Mouse (Mus musculus) lung, embryonic 16.5 days (tissue): ENCODE data around the gene Wfdc15a. TPM values are rescaled to one million over a fixed set of nuclear protein-coding genes. Genes with fewer than 3 reads are reported as not detected.

ENCODE experiments used
- ATAC-seq: fragments of 200-750 bp; cut with Nextera tagmentation; 2 replicates; pipeline ENCODE4 v1.8.0; 2017; ENCODE audit warnings: low read depth, mild to moderate bottlenecking, moderate library complexity
- H3K27ac ChIP-seq: fragments of 300-500 bp; sonication (generic); 2 replicates; pipeline ENCODE4 v1.5.1; 2014; ENCODE audit warnings: mild to moderate bottlenecking, control low read depth, low read length
- H3K27me3 ChIP-seq: fragments of 300-500 bp; sonication (generic); 2 replicates; pipeline ENCODE4 v1.6.1; 2014; ENCODE audit warnings: low read depth, low read length, mixed read lengths; ENCODE audit not compliant: control insufficient read depth, insufficient read depth
- H3K36me3 ChIP-seq: fragments of 300-500 bp; sonication (generic); 2 replicates; pipeline ENCODE4 v1.6.1; 2014; ENCODE audit warnings: low read length; ENCODE audit not compliant: control insufficient read depth, insufficient read depth
- H3K4me1 ChIP-seq: fragments of 300-500 bp; sonication (generic); replicated peaks from 2 replicates; pipeline ENCODE4 v1.6.1; 2014; ENCODE audit warnings: low read length, mixed read lengths; ENCODE audit not compliant: control insufficient read depth, insufficient read depth
- H3K4me2 ChIP-seq: fragments of 300-500 bp; sonication (generic); 2 replicates; pipeline ENCODE4 v1.6.1; 2014; ENCODE audit warnings: low read depth, low read length, control low read depth
- H3K4me3 ChIP-seq: fragments of 300-500 bp; sonication (generic); 2 replicates; pipeline ENCODE4 v1.5.1; 2014; ENCODE audit warnings: mild to moderate bottlenecking, low read length, control low read depth
- H3K9ac ChIP-seq: fragments of 300-500 bp; sonication (generic); 2 replicates; pipeline ENCODE4 v1.6.1; 2014; ENCODE audit warnings: low read length, control low read depth
- H3K9me3 ChIP-seq: fragments of 300-500 bp; sonication (generic); 2 replicates; pipeline ENCODE4 v1.6.1; 2016; ENCODE audit warnings: low read length; ENCODE audit not compliant: control insufficient read depth
- WGBS: fragments of 180-500 bp; shearing (Covaris S2); extraction: QIAGEN DNeasy Blood & Tissue Kit; methylation state at CpG from one replicate; pipeline ENCODE4 v1.1.7; 2014; 5-methylcytosine and 5-hydroxymethylcytosine counted together
- polyA plus RNA-seq: library from polyadenylated mRNA; unstranded; fragments of >200 nt; fragmentation: Nextera tagmentation; extraction: Ambion mirVana; gene quantifications from 2 replicates; pipeline ENCODE4 v1.2.1, GENCODE M21; 2015

Gene Wfdc15a
- polyA plus RNA-seq, 1 experiment from 2014 or later: not detected

DNA sequence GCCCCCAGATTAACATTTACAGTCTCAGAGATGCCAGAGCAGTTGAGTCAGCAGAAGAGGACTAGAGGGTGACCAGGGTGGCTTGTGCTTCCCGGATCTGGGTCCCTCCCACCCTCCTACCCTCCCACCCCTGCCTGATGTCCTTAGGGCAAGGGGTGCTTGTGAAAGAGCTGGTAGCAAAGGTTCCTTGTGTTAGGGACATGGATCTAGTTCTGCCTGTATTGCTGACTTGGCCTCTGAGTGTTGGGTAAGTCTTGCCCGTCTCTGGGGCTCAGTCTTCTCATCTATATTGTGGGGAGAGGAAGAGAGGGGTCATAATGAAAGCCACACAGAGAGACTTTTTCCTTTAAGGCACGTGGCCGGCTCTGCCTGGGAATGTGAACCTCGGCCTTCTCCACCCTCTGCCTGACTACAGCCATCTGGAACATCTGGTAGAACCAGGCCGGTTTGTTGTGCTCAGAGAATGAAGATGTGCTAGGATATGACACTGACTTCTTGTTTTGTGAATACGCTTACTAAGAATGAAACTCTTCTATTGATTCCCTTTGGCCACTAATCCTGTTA lies 17.2 kb downstream of the Wfdc15a start, which contains the start of gene Wfdc5:
Gene Wfdc5, minus strand, starts transcription at position 51 of the 564 bp plus-strand sequence.
- WGBS: 66% methylated on average over 7 of the region's 7 CpGs
- no peak for ATAC-seq
- H3K36me3 ChIP-seq: no peaks in the 10 kb centered on the region

DNA sequence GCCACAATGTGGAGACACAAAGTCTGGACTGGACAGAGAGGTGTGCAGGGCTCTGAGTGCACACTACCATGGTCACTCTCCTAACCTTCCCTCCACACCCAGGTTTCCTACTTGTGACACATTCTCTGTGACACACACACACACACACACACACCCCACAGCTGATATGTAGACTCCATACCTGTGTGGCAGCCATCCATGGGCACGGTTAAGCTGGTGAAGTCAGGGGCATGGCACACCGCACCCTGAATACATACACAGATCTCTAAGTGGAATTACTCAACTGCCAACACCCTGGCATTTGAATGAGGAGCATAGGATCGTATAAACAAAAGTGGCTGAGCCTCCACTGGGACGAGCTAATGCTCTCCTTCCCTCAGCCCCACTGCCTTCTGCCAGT lies 19.2 kb downstream of the Wfdc15a start:
- WGBS: 49% methylated on average over 4 of the region's 4 CpGs

More for the DNA sequence above, 17.2 kb downstream of the Wfdc15a start, which contains the start of gene Wfdc5:
- no peaks in the 10 kb centered on the region for H3K4me1 ChIP-seq
- H3K4me3 ChIP-seq: no peak within 1 kb of the TSS
- no peaks in the 10 kb centered on the region for H3K9me3 ChIP-seq
- H3K27me3 ChIP-seq: no peaks in the 10 kb centered on the region
- H3K4me2 ChIP-seq: no peak within 1 kb of the TSS
- H3K9ac ChIP-seq: no peak within 1 kb of the TSS
- H3K27ac ChIP-seq: no peak within 1 kb of the TSS

DNA sequence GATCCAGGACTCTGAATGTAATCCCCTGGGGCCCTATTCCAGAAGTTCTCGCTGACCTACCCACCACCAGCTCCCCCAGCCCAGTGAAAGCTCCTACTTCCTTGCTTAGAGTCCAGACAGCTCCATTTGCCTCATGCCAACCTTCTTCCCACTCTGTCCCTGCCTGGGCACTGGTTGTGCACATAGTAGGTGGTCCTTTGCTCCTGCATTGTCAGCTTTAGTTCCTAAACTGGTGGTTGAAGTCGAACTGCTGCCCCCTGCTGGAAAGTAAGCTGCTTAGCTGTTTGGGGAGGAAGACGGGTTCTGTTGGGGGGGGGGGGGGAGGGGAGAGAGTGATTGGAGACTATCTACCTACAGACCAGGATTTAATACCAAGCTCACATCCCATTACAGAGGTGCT lies 19.8 kb downstream of the Wfdc15a start:
- Histone ChIP-seq H3K36me3 (no peaks in the 10 kb centered on the region), H3K9ac (no peak overlapping the region), H3K4me3 (no peak overlapping the region), H3K9me3 (no peaks in the 10 kb centered on the region), H3K4me1 (no peaks in the 10 kb centered on the region), H3K27me3 (no peaks in the 10 kb centered on the region), H3K27ac (no peak overlapping the region), H3K4me2 (no peak overlapping the region)
- ATAC-seq: no peak
- WGBS: 37% methylated on average over 3 of the region's 3 CpGs

More for the DNA sequence above, 19.2 kb downstream of the Wfdc15a start:
- H3K27me3 ChIP-seq: no peaks in the 10 kb centered on the region
- H3K4me2 ChIP-seq: no peak overlapping the region
- no peaks in the 10 kb centered on the region for H3K36me3 ChIP-seq
- no peak overlapping the region for H3K9ac ChIP-seq
- no peak overlapping the region for H3K4me3 ChIP-seq
- H3K9me3 ChIP-seq: no peaks in the 10 kb centered on the region
- H3K27ac ChIP-seq: no peak overlapping the region
- H3K4me1 ChIP-seq: no peaks in the 10 kb centered on the region
- ATAC-seq: peak; percentile 29; the same call in 1 of the 2 replicates

DNA sequence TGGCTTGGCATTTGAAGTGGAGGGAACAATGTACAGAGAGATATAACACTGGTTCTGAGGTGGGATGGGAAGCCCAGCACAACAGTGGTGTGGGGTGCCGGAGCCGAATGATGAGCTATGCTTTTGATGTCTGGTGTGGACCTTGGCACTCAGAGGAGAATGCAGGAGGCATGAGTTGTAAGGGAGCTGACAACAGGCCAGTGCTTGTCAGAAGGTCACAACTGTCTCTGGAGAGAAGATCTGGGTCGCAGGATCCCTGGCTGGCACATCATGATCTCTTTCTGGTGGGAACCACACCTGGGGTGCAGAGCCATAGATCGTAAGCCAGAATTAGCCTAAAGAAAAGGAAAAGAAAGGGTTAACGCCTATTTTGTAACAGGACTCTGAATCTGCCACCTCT lies 22.1 kb downstream of the Wfdc15a start:
- H3K4me1 ChIP-seq: no peaks in the 10 kb centered on the region; the same call in 1 of the 2 replicates
- H3K9ac ChIP-seq: no peak overlapping the region
- no peaks in the 10 kb centered on the region for H3K27me3 ChIP-seq
- H3K9me3 ChIP-seq: no peaks in the 10 kb centered on the region
- H3K36me3 ChIP-seq: no peaks in the 10 kb centered on the region
- H3K4me3 ChIP-seq: no peak overlapping the region
- H3K27ac ChIP-seq: no peak overlapping the region
- no peak for ATAC-seq
- no peak overlapping the region for H3K4me2 ChIP-seq
- WGBS: 70% methylated on average over 5 of the region's 5 CpGs

DNA sequence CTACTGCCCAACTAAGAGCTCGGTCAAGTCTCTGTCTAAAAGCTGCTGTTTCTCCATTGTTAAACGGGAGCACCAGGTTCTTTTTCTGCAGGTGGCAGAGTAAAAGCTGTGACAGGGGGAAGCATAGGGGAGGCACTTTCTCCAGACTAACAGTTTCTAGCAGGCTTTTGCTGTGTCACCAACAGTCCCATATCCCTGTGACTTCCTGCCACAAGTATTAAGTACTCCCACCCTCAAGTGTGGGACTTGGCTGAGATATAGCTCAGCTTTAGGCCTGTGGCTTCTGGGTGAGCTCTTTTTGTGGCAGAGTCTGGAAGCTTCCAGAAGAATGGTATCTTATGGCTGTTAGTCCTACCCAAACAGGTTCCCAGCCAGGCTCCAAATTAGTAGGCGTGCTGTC lies 24.1 kb downstream of the Wfdc15a start:
- no peaks in the 10 kb centered on the region for H3K36me3 ChIP-seq
- peaks cover 11% of the 10 kb centered on the region for H3K27me3 ChIP-seq
- H3K4me3 ChIP-seq: no peak overlapping the region
- H3K9ac ChIP-seq: no peak overlapping the region
- ATAC-seq: no peak
- no peaks in the 10 kb centered on the region for H3K9me3 ChIP-seq
- 68% methylated on average over 3 of the region's 3 CpGs for WGBS
- peaks cover 3% of the 10 kb centered on the region for H3K4me1 ChIP-seq
- no peak overlapping the region for H3K4me2 ChIP-seq
- H3K27ac ChIP-seq: no peak overlapping the region

DNA sequence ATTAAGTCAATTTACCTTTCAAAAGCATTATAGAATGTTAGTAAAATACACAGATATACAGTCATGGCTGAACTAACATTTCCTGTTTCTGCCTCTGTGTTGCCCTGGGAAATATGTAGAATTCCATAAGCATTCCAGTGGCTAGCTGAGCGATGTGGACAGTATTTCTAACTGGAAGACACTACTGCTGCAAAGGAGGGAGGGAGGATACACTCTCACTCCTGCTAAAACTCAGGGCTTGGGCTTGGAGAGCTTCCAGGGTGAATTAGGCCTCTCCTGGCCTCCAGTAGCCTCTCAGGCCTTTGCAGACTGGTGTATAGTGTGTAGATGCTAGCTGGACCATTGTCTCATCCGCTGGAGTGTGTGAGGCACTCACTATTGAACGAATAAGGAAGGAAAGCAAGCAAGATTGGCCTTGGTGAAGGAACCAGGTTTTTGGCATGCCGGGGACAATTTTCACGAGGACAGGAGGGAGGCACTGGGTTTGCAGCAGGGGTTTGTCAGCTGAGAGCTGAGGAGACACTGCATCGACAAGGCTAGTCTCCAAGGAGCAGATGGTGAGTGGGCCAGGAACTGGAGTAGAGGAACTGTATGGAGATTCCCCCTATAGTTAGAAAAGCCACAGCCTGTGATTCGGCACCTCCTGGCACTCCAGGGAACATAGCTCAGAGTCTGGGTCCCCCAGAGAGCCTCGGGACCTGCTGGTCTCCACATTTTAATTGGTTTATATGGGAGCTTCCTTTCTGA lies 25.1 kb downstream of the Wfdc15a start:
- Histone ChIP-seq H3K27ac (no peak overlapping the region), H3K4me1 (peaks cover 5% of the 10 kb centered on the region), H3K9me3 (no peaks in the 10 kb centered on the region), H3K4me2 (no peak overlapping the region), H3K36me3 (no peaks in the 10 kb centered on the region), H3K4me3 (no peak overlapping the region), H3K27me3 (peaks cover 21% of the 10 kb centered on the region), H3K9ac (no peak overlapping the region)
- WGBS: 63% methylated on average over 8 of the region's 8 CpGs
- no peak for ATAC-seq

DNA sequence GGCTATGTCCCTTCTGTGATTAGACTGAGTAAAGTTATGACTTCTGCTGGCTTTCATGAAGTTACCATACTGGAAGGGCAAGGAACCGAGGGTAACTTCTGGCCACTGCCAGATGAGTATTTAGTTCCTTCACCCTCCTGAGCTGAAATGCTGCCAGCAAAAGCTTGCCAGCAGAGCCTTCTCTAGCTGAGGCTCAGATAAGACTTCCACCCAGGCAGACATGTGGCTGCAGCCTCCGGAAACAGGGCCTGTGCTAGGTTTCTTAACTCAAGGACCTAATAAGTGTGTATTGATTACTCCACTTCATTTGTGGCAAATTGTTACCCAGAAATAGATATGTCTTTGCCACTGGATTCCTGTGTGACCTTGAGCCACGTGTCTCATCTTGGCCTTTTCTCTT lies 26.5 kb downstream of the Wfdc15a start:
- Histone ChIP-seq H3K9ac (no peak overlapping the region), H3K27me3 (peaks cover 35% of the 10 kb centered on the region), H3K4me1 (peaks cover 7% of the 10 kb centered on the region), H3K4me2 (no peak overlapping the region), H3K4me3 (no peak overlapping the region), H3K27ac (no peak overlapping the region), H3K9me3 (no peaks in the 10 kb centered on the region), H3K36me3 (no peaks in the 10 kb centered on the region)
- ATAC-seq: no peak
- 48% methylated on average over 3 of the region's 3 CpGs for WGBS

DNA sequence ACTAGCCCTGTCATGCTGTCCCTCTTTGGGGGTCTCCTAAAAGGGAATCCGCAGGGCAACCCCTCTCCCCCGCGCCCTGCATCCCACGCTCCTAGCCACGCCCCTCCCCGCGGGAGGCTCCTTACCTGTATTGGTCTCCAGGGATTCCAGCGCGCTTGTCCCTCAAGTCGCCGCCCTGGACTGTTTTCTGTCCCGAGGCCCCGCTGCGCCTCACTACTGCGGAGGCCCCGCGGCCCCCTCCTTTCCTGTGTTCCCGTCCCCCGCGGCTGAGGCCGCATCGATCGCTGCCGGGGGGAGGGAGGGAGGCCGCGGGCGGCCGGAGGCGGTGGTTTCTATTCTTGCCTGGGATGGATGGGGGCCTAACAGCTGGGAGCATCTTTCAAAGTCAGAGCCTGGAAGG lies 29.0 kb downstream of the Wfdc15a start, which contains the start of gene Kcns1:
Gene Kcns1, minus strand, starts transcription at position 212 of the 400 bp plus-strand sequence.
- Histone ChIP-seq H3K36me3 (no peaks in the 10 kb centered on the region), H3K4me2 (peak within 1 kb of the TSS; percentile 33), H3K9ac (no peak within 1 kb of the TSS), H3K27me3 (peaks cover 59% of the 10 kb centered on the region), H3K27ac (no peak within 1 kb of the TSS), H3K4me3 (peak within 1 kb of the TSS; percentile 22), H3K4me1 (peaks cover 12% of the 10 kb centered on the region), H3K9me3 (no peaks in the 10 kb centered on the region)
- under 1% methylated on average over 24 of the region's 29 CpGs for WGBS
- ATAC-seq: no peak

DNA sequence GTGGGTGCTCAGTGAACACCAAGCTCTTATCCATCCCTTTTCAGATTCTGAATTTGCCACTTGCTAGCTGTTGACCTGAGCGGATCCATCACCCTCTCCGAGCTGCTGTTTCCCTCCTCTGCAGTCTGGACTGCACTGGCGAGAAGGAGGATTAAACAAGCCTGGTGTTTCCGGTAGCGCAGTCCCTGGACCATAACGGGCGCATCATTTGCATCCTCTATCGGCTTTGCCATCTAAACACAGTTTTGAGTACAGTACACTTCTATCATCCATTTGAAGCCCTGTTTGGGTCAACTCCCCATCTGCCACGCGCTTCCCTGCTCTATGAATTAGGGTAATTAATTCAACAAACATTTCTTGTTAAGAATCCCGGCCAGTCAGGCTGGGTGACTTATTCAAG lies 29.6 kb downstream of the Wfdc15a start:
- Histone ChIP-seq H3K4me3 (no peak overlapping the region), H3K9ac (no peak overlapping the region), H3K9me3 (no peaks in the 10 kb centered on the region), H3K4me1 (peaks cover 12% of the 10 kb centered on the region), H3K27ac (no peak overlapping the region), H3K4me2 (no peak overlapping the region), H3K27me3 (peaks cover 59% of the 10 kb centered on the region), H3K36me3 (no peaks in the 10 kb centered on the region)
- WGBS: 4% methylated on average over 11 of the region's 11 CpGs
- no peak for ATAC-seq
